Mouse (Mus musculus) embryonic facial prominence, embryonic 10.5 days (tissue): ENCODE measurements around the gene Nos1. TPM values are rescaled to one million over a fixed set of nuclear protein-coding genes. Genes with fewer than 3 reads are reported as not detected.

Experiments
- DNase-seq: peaks from one replicate; pipeline ENCODE4 v3.0.0-alpha.2; 2017; ENCODE audit warnings: low spot score
- H3K27ac ChIP-seq: fragments of 300-500 bp; sonication (generic); replicated peaks from 2 replicates; pipeline ENCODE4 v1.5.1; 2016; ENCODE audit warnings: mild to moderate bottlenecking
- H3K27me3 ChIP-seq: fragments of 300-500 bp; sonication (generic); replicated peaks from 2 replicates; pipeline ENCODE4 v1.6.1; 2016; ENCODE audit warnings: low read depth, mild to moderate bottlenecking; ENCODE audit not compliant: poor library complexity, severe bottlenecking
- H3K36me3 ChIP-seq: fragments of 300-500 bp; sonication (generic); replicated peaks from 2 replicates; pipeline ENCODE4 v1.6.1; 2016; ENCODE audit warnings: mild to moderate bottlenecking, moderate library complexity
- H3K4me1 ChIP-seq: fragments of 300-500 bp; sonication (generic); 2 replicates; pipeline ENCODE4 v1.6.1; 2016
- H3K4me3 ChIP-seq: fragments of 300-500 bp; sonication (generic); 2 replicates; pipeline ENCODE4 v1.5.1; 2016; ENCODE audit warnings: mild to moderate bottlenecking, moderate library complexity
- H3K9me3 ChIP-seq: fragments of 300-500 bp; sonication (generic); 2 replicates; pipeline ENCODE4 v1.6.1; 2016; ENCODE audit warnings: mild to moderate bottlenecking
- WGBS: fragments of 180-500 bp; shearing (Covaris S2); methylation state at CpG from one replicate; pipeline ENCODE4 v1.1.7; 2016; 5-methylcytosine and 5-hydroxymethylcytosine counted together
- polyA plus RNA-seq: library from polyadenylated mRNA; unstranded; fragments of >200 nt; fragmentation: Nextera tagmentation; extraction: Ambion mirVana; gene quantifications from 2 replicates; pipeline ENCODE4 v1.2.1, GENCODE M21; 2016

Nos1 gene
- polyA plus RNA-seq, 1 experiment from 2014 or later, result 0.32 TPM

- WGBS, result 92% methylated on average over 8 of the region's 8 CpGs
- H3K4me3 ChIP-seq, result no peak overlapping the region
- no peak for DNase-seq
- no peak overlapping the region for H3K27ac ChIP-seq
- H3K4me1 ChIP-seq, result peaks cover 18% of the 10 kb centered on the region
- no peaks in the 10 kb centered on the region for H3K9me3 ChIP-seq
- H3K27me3 ChIP-seq, result no peaks in the 10 kb centered on the region
- H3K36me3 ChIP-seq, result peaks cover 100% of the 10 kb centered on the region
Observed at GRCm38 (mm10) chr5:117995372-117995901, 214.6 kb downstream of the Nos1 start.

GRCm38 (mm10) chr5:117995911-117996310, 215.1 kb downstream of the Nos1 start:
- no peak for DNase-seq
- WGBS, result 87% methylated on average over 6 of the region's 6 CpGs
- Histone ChIP-seq H3K27me3 (no peaks in the 10 kb centered on the region), H3K27ac (no peak overlapping the region), H3K4me3 (no peak overlapping the region), H3K36me3 (peaks cover 100% of the 10 kb centered on the region), H3K4me1 (peaks cover 18% of the 10 kb centered on the region), H3K9me3 (no peaks in the 10 kb centered on the region)

- Histone ChIP-seq H3K36me3 (peaks cover 100% of the 10 kb centered on the region), H3K4me3 (no peak overlapping the region), H3K27me3 (no peaks in the 10 kb centered on the region), H3K27ac (no peak overlapping the region), H3K4me1 (peaks cover 18% of the 10 kb centered on the region), H3K9me3 (no peaks in the 10 kb centered on the region)
- 88% methylated on average over 6 of the region's 6 CpGs for WGBS
- DNase-seq, result no peak
Observed at GRCm38 (mm10) chr5:117996581-117996980, 215.7 kb downstream of the Nos1 start.

- no peak for DNase-seq
- 47% methylated on average over 10 of the region's 10 CpGs for WGBS
- H3K9me3 ChIP-seq, result no peaks in the 10 kb centered on the region
- H3K4me1 ChIP-seq, result peaks cover 18% of the 10 kb centered on the region
- no peak overlapping the region for H3K4me3 ChIP-seq
- H3K36me3 ChIP-seq, result peaks cover 100% of the 10 kb centered on the region
- H3K27ac ChIP-seq, result no peak overlapping the region
- H3K27me3 ChIP-seq, result no peaks in the 10 kb centered on the region
Observed at GRCm38 (mm10) chr5:117997434-117997970, 216.7 kb downstream of the Nos1 start.

GRCm38 (mm10) chr5:117999061-117999460, 218.2 kb downstream of the Nos1 start:
- no peaks in the 10 kb centered on the region for H3K27me3 ChIP-seq
- H3K36me3 ChIP-seq, result peaks cover 100% of the 10 kb centered on the region
- peaks cover 18% of the 10 kb centered on the region for H3K4me1 ChIP-seq
- WGBS, result 47% methylated on average over 7 of the region's 7 CpGs
- H3K27ac ChIP-seq, result no peak overlapping the region
- no peak for DNase-seq
- H3K4me3 ChIP-seq, result no peak overlapping the region
- no peaks in the 10 kb centered on the region for H3K9me3 ChIP-seq

GRCm38 (mm10) chr5:117999584-117999983, 218.8 kb downstream of the Nos1 start:
- 77% methylated on average over 11 of the region's 11 CpGs for WGBS

GRCm38 (mm10) chr5:118002059-118002458, 221.2 kb downstream of the Nos1 start:
- Histone ChIP-seq H3K27ac (no peak overlapping the region), H3K9me3 (no peaks in the 10 kb centered on the region), H3K4me1 (peaks cover 15% of the 10 kb centered on the region), H3K27me3 (no peaks in the 10 kb centered on the region), H3K36me3 (peaks cover 100% of the 10 kb centered on the region), H3K4me3 (no peak overlapping the region)
- peak; percentile 81 for DNase-seq
- 39% methylated on average over 9 of the region's 9 CpGs for WGBS

More at GRCm38 (mm10) chr5:117999584-117999983, 218.8 kb downstream of the Nos1 start:
- Histone ChIP-seq H3K9me3 (no peaks in the 10 kb centered on the region), H3K27ac (no peak overlapping the region), H3K4me1 (peaks cover 18% of the 10 kb centered on the region), H3K4me3 (no peak overlapping the region), H3K27me3 (no peaks in the 10 kb centered on the region), H3K36me3 (peaks cover 100% of the 10 kb centered on the region)
- no peak for DNase-seq

- no peaks in the 10 kb centered on the region for H3K9me3 ChIP-seq
- 83% methylated on average over 8 of the region's 8 CpGs for WGBS
- H3K4me1 ChIP-seq, result no peaks in the 10 kb centered on the region
- H3K27me3 ChIP-seq, result no peaks in the 10 kb centered on the region
- peaks cover 100% of the 10 kb centered on the region for H3K36me3 ChIP-seq
- no peak overlapping the region for H3K4me3 ChIP-seq
- no peak overlapping the region for H3K27ac ChIP-seq
- peak; percentile 62 for DNase-seq
Observed at GRCm38 (mm10) chr5:118004619-118005018, 223.8 kb downstream of the Nos1 start.

- Histone ChIP-seq H3K4me1 (no peaks in the 10 kb centered on the region), H3K36me3 (peaks cover 98% of the 10 kb centered on the region), H3K4me3 (no peak overlapping the region), H3K9me3 (no peaks in the 10 kb centered on the region), H3K27me3 (no peaks in the 10 kb centered on the region), H3K27ac (no peak overlapping the region)
- 94% methylated on average over 1 of the region's 1 CpGs for WGBS
- no peak for DNase-seq
Observed at GRCm38 (mm10) chr5:118005728-118006127, 224.9 kb downstream of the Nos1 start.

GRCm38 (mm10) chr5:118008344-118008743, 227.5 kb downstream of the Nos1 start:
- H3K4me1 ChIP-seq, result no peaks in the 10 kb centered on the region
- H3K36me3 ChIP-seq, result peaks cover 77% of the 10 kb centered on the region
- DNase-seq, result no peak
- H3K27ac ChIP-seq, result no peak overlapping the region
- WGBS, result 94% methylated on average over 13 of the region's 13 CpGs
- H3K27me3 ChIP-seq, result no peaks in the 10 kb centered on the region
- no peaks in the 10 kb centered on the region for H3K9me3 ChIP-seq
- no peak overlapping the region for H3K4me3 ChIP-seq

Other genes starting within 250 kb of the Nos1 start
- 99.0 and 102 TPM in 2 replicates for gene Fbxo21, start 195.7 kb downstream of the Nos1 start, polyA plus RNA-seq
- 0.20 and 1.6 TPM in 2 replicates for gene Tesc, start 246.7 kb downstream of the Nos1 start, polyA plus RNA-seq